Mouse (Mus musculus) granulocyte monocyte progenitor cell, adult 5-6 weeks (primary cell): ENCODE data around the gene Ofd1. TPM values are rescaled to one million over a fixed set of nuclear protein-coding genes. Genes with fewer than 3 reads are reported as not detected.

Source experiments
- ATAC-seq: replicated peaks from 2 replicates; pipeline ENCODE4 v1.8.0; 2016; ENCODE audit warnings: mild to moderate bottlenecking, moderate TSS enrichment, inconsistent platforms; ENCODE audit not compliant: poor library complexity, severe bottlenecking
- total RNA-seq, 2 experiments: library from RNA; stranded (forward) in 1 of 2; stranded (reverse) in 1 of 2; fragments of 200-712, 200-1000 nt in 1 of 2; fragments of >200 nt in 1 of 2; fragmentation: Nextera tagmentation in 1 of 2; gene quantifications; 2 replicates each; pipeline ENCODE4 v1.2.3; 2014 to 2017

Ofd1 gene
- total RNA-seq (2014; fragmentation: Nextera tagmentation) = 7.2 and 9.0 TPM in 2 replicates
- 11.3 and 15.6 TPM in 2 replicates for total RNA-seq (2017)

DNA sequence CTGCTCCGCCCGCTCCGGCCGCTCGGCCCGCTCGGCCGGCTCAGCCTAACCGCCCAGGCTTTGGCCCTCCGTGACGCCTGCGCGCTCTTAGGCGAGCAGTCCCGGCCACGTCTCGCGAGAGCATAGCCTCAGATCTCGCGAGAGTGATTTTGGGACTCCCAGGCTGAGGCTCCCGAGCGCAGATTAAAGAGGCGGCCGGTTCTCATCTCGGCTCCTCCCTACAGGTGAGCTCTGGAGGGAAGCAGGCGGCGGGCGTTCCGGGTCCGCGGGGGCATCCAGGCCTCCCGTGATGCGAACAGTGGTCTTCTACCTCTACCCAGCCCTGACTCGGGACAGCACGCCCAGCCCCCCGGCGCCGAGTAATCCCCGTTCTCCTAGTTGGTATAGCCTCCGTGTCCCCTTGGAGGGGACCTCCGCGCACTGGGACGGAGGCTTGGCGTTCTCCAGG lies at the start of gene Ofd1:
Ofd1 (minus strand) TSS at position 89 of the 448 bp plus-strand sequence.
- ATAC-seq = peak; percentile 96

DNA sequence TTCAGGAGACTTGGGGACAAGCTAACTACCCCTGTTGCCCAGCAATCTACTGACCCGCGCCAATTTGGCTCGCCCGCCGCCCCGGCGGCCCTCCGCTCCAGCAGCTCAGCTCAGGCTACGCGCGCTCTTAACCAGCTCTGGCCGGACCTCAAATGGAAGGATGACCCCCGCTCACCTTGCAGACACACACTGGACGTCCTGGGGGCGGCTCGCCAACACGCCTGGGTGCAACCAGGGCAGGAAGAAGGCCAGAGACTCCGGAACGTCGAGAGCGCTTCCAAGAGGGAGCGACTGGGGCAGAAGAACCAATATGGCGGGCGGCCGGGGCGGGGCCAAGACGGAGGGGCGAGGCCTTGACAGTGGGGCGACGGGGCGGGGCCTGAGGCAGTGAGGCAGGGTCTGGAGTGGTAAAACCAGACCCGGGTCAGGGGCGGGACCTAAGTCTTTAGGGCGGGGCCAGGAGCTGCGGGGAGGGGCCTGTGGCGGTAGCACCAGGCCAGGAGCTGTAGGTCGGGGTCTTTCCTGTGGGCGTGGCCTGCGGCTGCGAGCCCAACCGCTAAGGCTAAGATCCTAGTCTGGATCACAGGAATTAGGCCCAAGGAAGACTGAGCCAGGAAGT lies 39.0 kb upstream of the Ofd1 start, which contains the start of gene Rab9:
Rab9 (minus strand) TSS at position 503 of the 619 bp plus-strand sequence.
- ATAC-seq = peak; percentile 95

DNA sequence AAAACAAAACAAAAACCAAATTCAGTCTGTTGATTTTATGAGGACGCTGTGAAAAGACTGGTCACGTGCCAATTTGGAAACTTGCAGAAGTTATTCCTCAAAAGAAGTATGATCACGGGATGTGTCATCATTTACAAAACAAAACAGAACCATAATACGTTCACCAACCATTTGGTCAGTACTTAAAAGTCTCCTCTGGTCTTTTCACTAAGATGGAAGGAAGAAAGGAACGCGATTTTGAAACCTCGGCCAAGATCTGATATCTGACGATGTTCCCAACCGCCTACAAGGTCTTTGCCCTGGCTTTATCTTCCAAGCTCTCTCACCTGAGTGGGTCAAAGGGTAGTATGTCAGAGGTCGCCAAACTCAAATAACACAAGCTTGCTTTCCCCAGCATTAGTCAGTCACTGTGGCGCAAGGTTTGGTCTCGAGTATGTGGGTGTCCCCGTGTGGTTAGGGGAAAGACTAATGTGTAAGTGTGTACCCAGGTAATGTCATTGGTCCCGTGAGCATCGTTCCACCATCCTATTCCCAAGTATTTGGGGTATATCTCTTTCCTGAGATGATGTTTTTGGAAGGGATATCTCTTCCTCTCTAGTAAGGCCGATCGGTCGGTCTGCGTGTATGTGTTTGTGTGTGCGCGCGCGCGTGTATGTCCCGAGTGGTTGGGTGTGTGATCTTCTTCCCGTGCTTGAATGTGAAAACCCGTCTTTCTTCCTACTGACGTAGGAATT lies 38.3 kb upstream of the Ofd1 start:
- peak; percentile 39 for ATAC-seq

DNA sequence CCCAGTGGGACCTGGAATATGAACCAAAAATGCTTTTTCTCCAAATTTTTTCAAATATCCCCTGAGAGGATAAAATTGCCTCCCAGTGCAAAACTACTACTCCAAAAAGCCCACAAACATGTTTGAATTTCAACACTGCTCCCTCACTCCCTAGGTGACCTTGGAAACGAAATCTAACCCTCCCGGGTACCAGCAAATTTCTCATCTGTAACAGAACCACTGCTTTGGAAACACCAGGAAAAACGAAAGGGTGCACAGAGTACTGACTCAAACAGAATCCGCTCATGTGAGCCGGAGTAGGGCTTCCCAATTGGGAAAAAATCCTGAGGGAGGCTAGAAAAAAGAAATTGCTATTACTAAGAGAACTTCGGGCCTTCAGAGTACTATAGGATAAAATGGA lies 36.9 kb upstream of the Ofd1 start:
- ATAC-seq = no peak

DNA sequence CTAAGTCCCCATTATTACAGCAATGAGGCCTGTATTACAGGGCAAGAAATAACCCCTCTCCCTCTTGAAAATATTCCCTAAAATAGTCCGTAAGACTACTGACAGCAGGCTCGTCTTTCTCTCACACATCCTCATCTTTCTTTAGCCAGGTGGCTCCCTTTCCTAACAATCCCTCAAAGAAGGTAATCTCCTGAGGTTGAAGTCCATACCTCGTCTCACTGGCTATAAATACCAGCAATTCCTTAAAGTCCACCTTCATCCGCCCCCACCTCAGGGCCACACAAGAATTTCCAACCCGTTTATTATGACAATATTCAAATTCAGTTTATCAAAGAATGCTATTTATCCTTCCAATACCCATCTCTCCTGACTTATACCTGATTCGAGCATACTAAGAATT lies 32.1 kb upstream of the Ofd1 start:
- no peak for ATAC-seq

DNA sequence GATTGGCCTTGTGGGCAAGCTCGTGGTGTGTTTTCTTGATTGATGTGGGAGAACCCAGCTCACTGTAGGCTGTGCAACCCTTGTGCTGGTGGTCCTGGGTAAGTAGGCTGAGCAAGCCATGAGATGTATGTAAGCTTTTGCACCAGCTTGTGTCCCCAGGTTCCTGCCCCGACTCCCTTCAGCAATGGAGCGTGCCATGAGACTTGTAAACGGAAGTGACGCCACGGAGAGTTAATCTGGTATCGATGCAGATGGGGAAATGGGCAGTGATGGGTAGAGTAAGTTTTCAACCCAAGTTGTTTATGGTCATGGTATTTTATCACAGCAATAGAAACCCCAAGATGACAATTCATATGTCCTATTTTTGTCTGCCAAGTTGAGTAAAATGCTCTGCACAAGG lies 27.8 kb upstream of the Ofd1 start:
- ATAC-seq = no peak

DNA sequence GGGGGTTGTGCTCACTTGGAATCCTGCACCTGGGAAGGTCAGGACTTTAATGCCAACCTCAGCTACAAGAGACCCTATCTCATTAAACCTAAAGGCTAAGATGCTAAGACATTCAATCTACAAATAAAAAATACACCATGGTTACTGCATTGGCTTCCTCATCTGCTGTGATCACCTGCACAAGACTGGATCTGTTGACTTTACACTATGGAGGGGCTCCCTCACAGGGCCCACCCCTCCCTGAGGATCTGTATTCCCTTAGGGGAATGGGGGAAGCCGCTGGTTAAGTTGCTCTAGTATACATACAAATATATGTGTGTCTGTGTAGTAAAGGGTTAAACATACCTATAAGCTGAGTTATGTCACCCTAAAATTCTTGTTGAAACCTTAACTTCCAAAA lies 15.0 kb upstream of the Ofd1 start:
- ATAC-seq = no peak

DNA sequence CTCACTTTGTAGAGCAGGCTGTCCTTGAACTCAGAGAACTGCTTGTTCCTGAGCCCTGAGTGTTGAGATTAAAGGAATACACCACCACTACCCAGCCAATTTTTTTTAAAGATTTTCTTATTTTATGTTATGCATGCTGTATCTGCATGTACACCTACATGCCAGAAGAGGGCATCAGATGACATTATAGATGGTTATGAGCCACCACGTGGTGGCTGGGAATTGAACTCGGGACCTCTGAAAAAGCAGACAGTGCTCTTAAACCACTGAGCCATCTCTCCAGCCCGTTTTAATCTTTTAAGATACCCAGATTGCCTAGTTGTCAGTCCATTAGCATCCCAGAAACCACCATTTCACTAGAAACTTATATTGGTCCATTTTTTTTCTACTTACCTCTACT lies 13.8 kb upstream of the Ofd1 start:
- no peak for ATAC-seq

DNA sequence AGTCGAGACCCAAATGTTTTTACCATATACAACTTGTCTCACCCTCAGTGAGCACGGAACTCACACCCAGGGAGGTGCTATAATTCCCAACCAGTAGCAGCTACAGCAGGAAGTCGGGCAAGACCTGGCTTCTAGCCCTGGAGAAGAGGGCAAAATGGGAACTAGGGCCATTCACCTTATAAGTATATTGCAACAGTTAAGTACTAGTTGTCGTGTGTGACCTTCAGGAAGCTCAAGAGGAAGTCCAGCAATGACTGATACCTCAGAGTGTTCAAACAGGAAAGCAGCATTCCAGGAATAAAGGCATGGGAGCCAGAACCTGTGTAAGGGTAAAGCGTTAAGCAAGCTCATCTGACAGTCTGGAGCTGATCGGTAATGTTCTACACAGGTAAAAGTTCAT lies 13.0 kb upstream of the Ofd1 start:
- peak; percentile 84 for ATAC-seq

DNA sequence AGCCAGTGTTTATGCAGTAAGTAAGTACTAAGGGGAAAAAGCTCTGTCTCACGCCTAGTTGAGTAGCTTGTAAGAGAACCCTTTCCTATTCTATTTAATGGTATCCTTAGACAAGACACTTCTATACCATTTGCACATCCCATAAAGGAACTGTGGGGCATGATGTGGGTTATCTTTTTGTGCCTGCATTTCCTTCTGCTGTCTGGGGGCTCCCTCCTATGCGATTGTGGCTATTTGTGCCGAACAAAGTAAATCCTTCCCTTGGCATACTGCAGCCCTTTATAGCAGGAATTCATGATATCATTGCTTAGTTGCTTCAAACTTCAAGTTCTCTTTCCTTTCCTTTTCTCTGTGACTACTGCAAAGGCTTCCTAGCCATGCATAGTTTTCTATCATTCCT lies 4.0 kb upstream of the Ofd1 start:
- no peak for ATAC-seq

DNA sequence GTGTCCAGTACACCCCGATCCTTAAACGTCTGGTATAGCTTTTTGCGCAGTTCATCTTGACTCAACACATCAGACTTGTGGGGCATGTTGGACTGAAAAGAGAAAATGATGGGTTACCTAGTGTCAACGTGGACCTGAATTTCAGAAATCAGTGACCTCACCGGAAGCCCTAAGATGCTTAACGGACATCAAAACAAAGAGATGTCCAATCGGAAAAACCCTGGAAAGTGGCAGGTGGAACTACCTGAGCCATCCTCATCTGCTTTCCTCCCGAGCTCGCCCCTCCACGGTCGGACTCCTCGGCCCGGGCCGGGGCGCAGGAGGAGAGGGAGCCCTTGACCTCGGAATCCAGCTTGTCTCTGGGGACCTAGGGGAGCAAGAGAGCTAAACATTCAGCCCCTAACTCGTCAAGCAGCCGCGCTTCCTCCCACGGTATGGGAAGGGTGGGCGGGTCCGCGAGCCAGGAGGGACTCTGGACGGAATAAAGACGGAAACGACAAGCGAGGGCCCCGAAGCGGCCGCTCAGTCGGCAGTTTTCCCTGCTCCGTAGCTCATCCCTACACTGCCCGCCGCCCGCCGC lies 378 bp downstream of the Ofd1 start, which contains the start of gene Trappc2:
Trappc2 (plus strand) TSS at position 539 of the 580 bp plus-strand sequence.
- ATAC-seq = peak; percentile 36; the same call in 1 of the 2 replicates

DNA sequence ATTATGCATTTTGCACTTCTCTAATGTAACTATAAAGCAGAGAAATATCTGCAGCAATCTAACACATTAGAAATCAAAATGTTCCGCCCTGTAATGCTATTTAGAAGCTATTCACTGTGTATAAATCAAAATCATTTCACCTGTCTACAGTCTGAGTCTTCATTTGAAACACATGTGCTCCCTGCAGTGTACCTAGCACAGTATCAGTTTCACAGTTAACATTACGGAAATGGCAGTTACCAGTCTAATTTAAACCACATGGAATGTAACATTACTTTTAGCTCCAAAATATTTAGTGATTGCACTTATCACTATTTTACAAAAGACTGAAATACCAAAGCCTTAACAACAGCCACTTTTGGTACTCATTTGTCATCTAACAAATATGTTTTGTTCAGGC lies 5.7 kb downstream of the Ofd1 start:
- ATAC-seq = no peak

DNA sequence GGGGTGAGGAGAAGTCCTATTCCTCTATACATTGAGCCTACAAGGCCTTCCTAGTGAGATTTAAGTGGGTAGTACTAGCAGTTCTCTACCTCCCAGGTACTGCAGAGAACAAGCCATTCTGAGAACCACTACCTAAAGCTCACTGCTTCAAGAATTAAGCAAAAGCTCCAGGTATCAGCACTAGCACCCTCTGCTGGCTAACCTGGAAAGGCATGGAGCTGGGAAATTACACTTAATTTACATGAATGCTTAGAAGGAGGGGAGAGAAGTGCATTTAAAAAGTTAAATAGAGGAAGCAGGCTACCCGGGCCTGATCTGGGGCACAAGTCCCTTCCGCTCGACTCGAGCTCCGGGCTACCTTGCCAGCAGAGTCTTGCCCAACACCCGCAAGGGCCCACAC lies 24.3 kb downstream of the Ofd1 start:
- peak; percentile 85 for ATAC-seq

DNA sequence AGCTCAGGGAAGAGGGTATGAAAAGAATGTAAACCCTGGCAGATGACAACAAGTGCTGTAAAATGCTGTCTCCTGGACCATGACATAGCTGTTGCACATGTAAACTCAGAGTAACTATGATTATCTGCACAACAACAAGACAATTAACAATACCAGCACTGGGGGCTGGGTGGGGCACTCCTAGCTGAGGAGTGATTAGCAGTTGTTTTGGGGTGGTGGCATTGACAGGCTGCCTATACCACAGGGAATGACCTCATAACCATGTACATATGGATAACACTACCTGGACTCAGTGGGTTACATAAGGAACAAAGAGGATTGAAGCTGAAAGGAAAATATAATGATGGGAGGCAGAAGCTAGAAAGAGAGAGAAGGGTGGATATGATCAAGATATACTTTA lies 32.6 kb downstream of the Ofd1 start:
- no peak for ATAC-seq

DNA sequence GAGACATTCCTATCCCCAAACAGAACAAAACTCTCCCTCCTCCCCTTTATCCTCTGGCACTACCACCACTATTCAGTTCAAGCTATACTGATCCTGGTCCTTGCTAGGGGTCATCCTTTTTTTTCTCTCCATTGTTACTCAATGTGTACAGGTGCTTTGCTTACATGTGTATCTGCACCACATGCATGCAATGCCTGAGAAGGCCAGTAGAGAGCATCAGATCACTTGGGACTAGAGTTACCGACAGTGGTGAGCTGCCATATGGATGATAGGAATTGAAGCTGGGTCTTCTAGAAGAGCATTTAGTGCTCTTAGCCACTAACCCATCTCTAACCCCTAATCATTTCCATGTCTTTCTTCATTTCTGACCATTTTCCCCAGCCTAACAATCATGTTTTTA lies 46.8 kb downstream of the Ofd1 start:
- no peak for ATAC-seq

DNA sequence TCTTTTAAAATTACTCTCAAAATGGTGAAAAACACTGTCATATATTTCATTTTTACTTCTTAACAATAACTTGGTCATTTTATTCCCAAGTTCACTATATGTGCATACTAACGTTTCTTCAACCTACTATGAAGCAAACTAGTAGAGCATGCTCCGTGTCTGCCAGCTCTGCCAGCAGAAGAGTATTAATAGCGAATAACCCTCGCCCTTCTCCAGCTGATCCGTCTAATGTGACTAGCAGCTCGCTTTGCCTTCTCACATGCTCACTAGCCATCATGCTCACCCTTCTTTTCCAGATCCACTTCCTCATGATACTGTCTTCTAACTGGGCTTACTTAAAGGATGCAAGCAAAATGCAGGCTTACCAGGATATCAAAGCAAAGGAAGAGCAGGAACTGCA lies 53.8 kb downstream of the Ofd1 start:
- ATAC-seq = no peak

DNA sequence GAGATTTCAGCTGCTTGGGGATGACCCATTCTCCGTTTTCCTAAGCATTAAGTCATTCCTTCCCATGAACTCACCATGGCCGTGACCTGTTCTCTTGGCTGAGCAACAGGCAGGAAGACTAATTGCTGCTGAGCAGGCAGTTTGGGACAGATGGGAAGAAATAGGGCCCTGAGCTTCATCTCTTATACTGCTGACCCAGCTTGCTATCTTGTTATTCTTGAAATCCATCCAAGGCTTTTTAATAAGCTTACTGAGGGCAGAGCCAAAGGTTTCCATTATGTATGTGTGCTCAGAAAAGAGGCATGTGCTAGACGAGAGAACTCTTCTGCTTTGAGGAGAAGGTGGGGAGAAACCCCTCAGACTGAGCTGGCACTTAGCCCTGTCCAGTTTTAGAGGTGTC lies 55.6 kb downstream of the Ofd1 start:
- no peak for ATAC-seq

DNA sequence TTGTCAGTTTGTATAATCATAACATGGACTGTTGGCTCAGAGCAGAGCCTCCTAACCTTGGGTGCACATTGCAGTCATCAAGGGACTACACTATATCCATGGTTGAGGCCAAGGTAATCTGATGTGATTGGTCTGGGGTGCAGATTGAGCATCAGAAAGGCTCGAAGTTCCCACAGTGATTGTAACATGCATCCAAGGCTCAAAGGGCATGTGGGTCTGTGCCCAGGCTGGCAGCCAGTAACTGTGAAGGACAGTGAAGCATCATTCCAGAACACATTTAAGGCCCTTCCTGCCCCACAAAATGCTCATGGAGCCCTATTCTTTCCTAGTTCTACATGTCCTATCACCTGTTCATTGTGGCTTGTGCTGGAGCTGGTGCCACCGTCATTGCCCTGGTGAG lies 56.9 kb downstream of the Ofd1 start:
- no peak for ATAC-seq

DNA sequence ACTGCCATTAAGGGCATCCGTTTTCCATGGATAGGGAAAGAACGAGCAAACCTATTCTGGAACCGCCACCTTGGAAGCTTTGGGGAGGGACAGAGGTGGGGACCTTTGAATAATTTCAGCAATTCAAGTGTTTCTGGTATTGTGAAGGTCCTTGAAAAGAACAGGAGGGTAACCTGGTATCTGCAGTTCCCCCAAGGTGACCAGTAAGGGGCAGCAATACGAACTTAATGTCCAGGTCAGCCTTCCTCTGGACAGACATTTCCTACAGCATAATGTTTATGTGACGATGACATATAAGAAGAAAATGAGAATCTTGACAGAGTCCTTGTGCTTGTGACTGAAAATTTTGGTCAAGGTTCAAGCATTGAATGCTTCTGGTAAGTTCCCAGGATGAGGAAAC lies 61.9 kb downstream of the Ofd1 start:
- ATAC-seq = no peak

DNA sequence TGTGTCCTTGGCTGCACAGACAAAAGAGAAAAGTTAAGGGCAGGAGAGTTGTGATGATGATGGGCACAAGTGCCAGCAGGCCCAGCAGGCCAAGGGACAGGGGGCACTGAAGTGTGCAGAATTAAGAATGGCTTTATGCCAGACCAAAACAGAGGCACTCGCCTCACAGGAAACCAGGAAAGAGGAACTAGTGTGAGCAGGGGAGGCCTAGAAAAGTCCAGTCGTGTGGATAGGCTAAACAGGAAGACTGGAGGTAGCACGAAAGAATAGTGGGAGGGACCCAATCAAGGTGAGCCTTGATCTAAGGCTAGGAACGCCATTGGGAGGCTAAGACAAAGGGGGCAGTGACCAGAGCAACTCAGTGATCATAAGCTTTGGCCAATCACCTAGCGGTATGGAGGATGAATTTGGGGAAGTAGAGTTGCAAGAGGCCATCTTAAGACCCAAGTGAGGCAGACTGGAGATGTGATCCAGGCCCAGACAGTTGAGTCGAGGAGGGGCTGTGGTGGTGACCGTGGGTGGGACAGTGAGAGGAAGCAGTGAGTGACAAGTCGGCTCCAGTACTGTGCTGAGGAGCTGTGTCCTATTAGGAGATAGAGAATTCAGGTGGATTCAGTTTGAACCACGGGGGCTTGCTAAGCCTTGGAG lies 63.7 kb downstream of the Ofd1 start:
- ATAC-seq = peak; percentile 93
